Mouse (Mus musculus) Patski (cell line): ENCODE results near the gene Naaladl1. TPM values are rescaled to one million over a fixed set of nuclear protein-coding genes. Genes with fewer than 3 reads are reported as not detected.
A peak's percentile ranks its signal among the peaks of the same experiment; 100 is the strongest.

Experiments used
- ATAC-seq: fragments of 100-300 bp; one replicate; pipeline ENCODE4 v1.8.0; 2021
- CTCF ChIA-PET: fragments of 350-600 bp; sonication (Branson Sonifier 250); formaldehyde crosslinking; loops from one replicate; lab custom pipeline; 2022; ENCODE audit warnings: inconsistent platforms; lab: Charles Lee
- POLR2A ChIA-PET: fragments of 350-600 bp; sonication (Branson Sonifier 250); formaldehyde crosslinking; loops from one replicate; lab custom pipeline; 2022; ENCODE audit warnings: antibody characterized with exemption, inconsistent platforms; lab: Charles Lee
- DNase-seq: peaks from one replicate; pipeline ENCODE4 v3.0.0-alpha.2; 2011; ENCODE audit warnings: low read depth, low spot score
- H3K27me3 ChIP-seq: fragments of 371-371 bp; one replicate; pipeline ENCODE4 v1.5.1; 2021
- CTCF ChIP-seq: fragments of 100-300 bp; IDR thresholded peaks from one replicate; pipeline ENCODE4 v1.5.1; 2021
- in situ Hi-C: fragments of 300-500 bp; cut with MboI; formaldehyde crosslinking; loops from 3 replicates; pipeline ENCODE4 v1.11.1; 2018; ENCODE audit warnings: low pct_unique_long_range_greater_than_20kb, mixed read lengths
- polyA plus RNA-seq: library from polyadenylated mRNA; unstranded; gene quantifications from one replicate; pipeline ENCODE4 v1.2.3, GENCODE M21; 2021

The Naaladl1 gene
- polyA plus RNA-seq, 1 experiment from 2014 or later, result 0.54 TPM

GRCm38 (mm10) chr19:6140678-6141393 is 35.3 kb downstream of the Naaladl1 start, which contains the start of gene Batf2:
Batf2 (plus strand) TSS chr19:6140983.
- in situ Hi-C loops, result no loop called here
- DNase-seq (peak; percentile 83), ATAC-seq (peak; percentile 48)
- no peak for TF ChIP-seq CTCF
- no peaks in the 10 kb centered on the region for H3K27me3 ChIP-seq
- POLR2A ChIA-PET, result interaction anchor here (0.8 to 2.5 kb wide), 3 partner anchors 13 to 94 kb away, joined by 4 to 16 read pairs (median 4); partner anchors contain the start of genes Ppp2r5b and Snx15
- CTCF ChIA-PET, result interaction anchor here (0.8 to 2.6 kb wide), 17 partner anchors 9 to 194 kb away, joined by 3 to 19 read pairs (median 4); partner anchors contain the start of genes Gpha2, Men1, Ppp2r5b and Snx15

- DNase-seq, result peak; percentile 68
- POLR2A ChIA-PET, result interaction anchor here (0.7 to 2.5 kb wide), 4 partner anchors 14 to 199 kb away, joined by 3 to 16 read pairs (median 4); partner anchors contain the start of genes Map4k2, Ppp2r5b and Snx15
- peak; percentile 66 for ATAC-seq
- CTCF ChIA-PET, result interaction anchor here (0.8 to 2.6 kb wide), 20 partner anchors 9 to 193 kb away, joined by 3 to 19 read pairs (median 4); partner anchors contain the start of genes Gpha2, Men1, Ppp2r5b and Snx15
- in situ Hi-C loops, result no loop called here
- TF ChIP-seq CTCF, result no peak
- H3K27me3 ChIP-seq, result no peaks in the 10 kb centered on the region
These were observed 35.8 kb downstream of the Naaladl1 start, which contains the start of gene Arl2 for GRCm38 (mm10) chr19:6141394-6141749. Arl2 (minus strand) TSS chr19:6141548.

GRCm38 (mm10) chr19:6144842-6145241 is 39.3 kb downstream of the Naaladl1 start:
- peaks cover 4% of the 10 kb centered on the region for H3K27me3 ChIP-seq
- TF ChIP-seq CTCF, result no peak
- no peak for ATAC-seq
- ChIA-PET CTCF (no interaction called here), POLR2A (no interaction called here)
- in situ Hi-C loops, result no loop called here
- DNase-seq, result no peak

- ChIA-PET POLR2A (no interaction called here), CTCF (interaction anchor here (1.5 kb wide), 1 partner anchor 38 kb away, joined by 3 read pairs; no protein-coding TSS in a partner anchor)
- in situ Hi-C loops, result loop anchor here (5.0 kb wide), 1 partner anchor 77 kb away; no protein-coding TSS in a partner anchor
- H3K27me3 ChIP-seq, result peaks cover 8% of the 10 kb centered on the region
- no peak for ATAC-seq
- no peak for TF ChIP-seq CTCF
- DNase-seq, result no peak
These were observed 49.6 kb downstream of the Naaladl1 start for GRCm38 (mm10) chr19:6155174-6155573.

GRCm38 (mm10) chr19:6156372-6156771 is 50.8 kb downstream of the Naaladl1 start:
- peaks cover 5% of the 10 kb centered on the region for H3K27me3 ChIP-seq
- no peak for ATAC-seq
- ChIA-PET CTCF (interaction anchor here (0.9 to 1.5 kb wide), 4 partner anchors 22 to 97 kb away, joined by 3 to 4 read pairs (median 3); partner anchors contain the start of gene Atg2a), POLR2A (interaction anchor here (1.7 kb wide), 1 partner anchor 75 kb away, joined by 4 read pairs; no protein-coding TSS in a partner anchor)
- no peak for DNase-seq
- TF ChIP-seq CTCF, result no peak
- in situ Hi-C loops, result loop anchor here (5.0 kb wide), 1 partner anchor 76 kb away; no protein-coding TSS in a partner anchor

- in situ Hi-C loops, result loop anchor here (5.0 kb wide), 1 partner anchor 75 kb away; no protein-coding TSS in a partner anchor
- CTCF ChIA-PET, result interaction anchor here (0.9 to 2.0 kb wide), 3 partner anchors 16 to 96 kb away, joined by 3 to 5 read pairs (median 4); partner anchors contain the start of genes Arl2, Atg2a and Batf2
These were observed 51.6 kb downstream of the Naaladl1 start for GRCm38 (mm10) chr19:6157220-6157619.

GRCm38 (mm10) chr19:6163872-6164547 is 58.4 kb downstream of the Naaladl1 start:
- DNase-seq (no peak), ATAC-seq (no peak)
- no peak for TF ChIP-seq CTCF
- POLR2A ChIA-PET, result interaction anchor here (1.8 kb wide), 1 partner anchor 64 kb away, joined by 4 read pairs; no protein-coding TSS in a partner anchor
- CTCF ChIA-PET, result no interaction called here
- peaks cover 10% of the 10 kb centered on the region for H3K27me3 ChIP-seq
- in situ Hi-C loops, result no loop called here

More at GRCm38 (mm10) chr19:6157220-6157619, 51.6 kb downstream of the Naaladl1 start:
- DNase-seq, result no peak
- no peak for TF ChIP-seq CTCF
- peak; percentile 54 for ATAC-seq
- H3K27me3 ChIP-seq, result no peaks in the 10 kb centered on the region
- POLR2A ChIA-PET, result interaction anchor here (1.7 kb wide), 1 partner anchor 74 kb away, joined by 4 read pairs; no protein-coding TSS in a partner anchor

Other genes starting within 250 kb of the Naaladl1 start
- 30.4 TPM for gene Frmd8, start 230.5 kb upstream of the Naaladl1 start, polyA plus RNA-seq
- gene Slc25a45, start 228.0 kb upstream of the Naaladl1 start, polyA plus RNA-seq, result 7.1 TPM
- gene Tigd3, start 211.6 kb upstream of the Naaladl1 start, polyA plus RNA-seq, result 1.2 TPM
- 94.5 TPM for gene Dpf2, start 192.8 kb upstream of the Naaladl1 start, polyA plus RNA-seq
- gene Cdc42ep2, start 181.0 kb upstream of the Naaladl1 start, polyA plus RNA-seq, result 6.5 TPM
- gene Pola2, start 141.6 kb upstream of the Naaladl1 start, polyA plus RNA-seq, result 24.0 TPM
- not detected for gene Slc22a20, start 119.6 kb upstream of the Naaladl1 start, polyA plus RNA-seq
- 70.4 TPM for gene Capn1, start 89.9 kb upstream of the Naaladl1 start, polyA plus RNA-seq
- 55.2 TPM for gene Syvn1, start 59.2 kb upstream of the Naaladl1 start, polyA plus RNA-seq
- gene Mrpl49, start 48.0 kb upstream of the Naaladl1 start, polyA plus RNA-seq, result 68.9 TPM
- 1,123 TPM for gene Fau, start 47.9 kb upstream of the Naaladl1 start, polyA plus RNA-seq
- 38.3 TPM for gene Znhit2, start 44.6 kb upstream of the Naaladl1 start, polyA plus RNA-seq
- gene Tm7sf2, start 37.4 kb upstream of the Naaladl1 start, polyA plus RNA-seq, result 21.5 TPM
- gene Vps51, start 28.6 kb upstream of the Naaladl1 start, polyA plus RNA-seq, result 63.3 TPM
- 0.15 TPM for gene Tmem262, start 25.7 kb upstream of the Naaladl1 start, polyA plus RNA-seq
- 0.83 TPM for gene Gm28374, start 23.5 kb upstream of the Naaladl1 start, polyA plus RNA-seq
- gene Zfpl1, start 20.8 kb upstream of the Naaladl1 start, polyA plus RNA-seq, result 59.4 TPM
- 16.4 TPM for gene Cdca5, start 20.8 kb upstream of the Naaladl1 start, polyA plus RNA-seq
- gene AC131692.1, start 11.4 kb upstream of the Naaladl1 start, polyA plus RNA-seq, result 0.33 TPM
- 17.0 TPM for gene Sac3d1, start 12.9 kb downstream of the Naaladl1 start, polyA plus RNA-seq
- 40.4 TPM for gene Snx15, start 22.5 kb downstream of the Naaladl1 start, polyA plus RNA-seq
- gene Batf2, start 35.2 kb downstream of the Naaladl1 start, polyA plus RNA-seq, result 0.08 TPM
- 122 TPM for gene Arl2, start 35.8 kb downstream of the Naaladl1 start, polyA plus RNA-seq
- gene Majin, start 78.6 kb downstream of the Naaladl1 start, polyA plus RNA-seq, result not detected
- 0.26 TPM for gene Gpha2, start 120.6 kb downstream of the Naaladl1 start, polyA plus RNA-seq
- 172 TPM for gene Ppp2r5b, start 130.1 kb downstream of the Naaladl1 start, polyA plus RNA-seq
- 32.5 TPM for gene Atg2a, start 135.9 kb downstream of the Naaladl1 start, polyA plus RNA-seq
- gene Ehd1, start 170.9 kb downstream of the Naaladl1 start, polyA plus RNA-seq, result 88.7 TPM
- 41.2 TPM for gene Cdc42bpg, start 200.7 kb downstream of the Naaladl1 start, polyA plus RNA-seq
- 63.2 TPM for gene Men1, start 229.2 kb downstream of the Naaladl1 start, polyA plus RNA-seq
- gene Map4k2, start 235.4 kb downstream of the Naaladl1 start, polyA plus RNA-seq, result 45.6 TPM